Mouse (Mus musculus): Measurements from ENCODE around the gene Mboat1. TPM values are rescaled to one million over a fixed set of nuclear protein-coding genes. Genes with fewer than 3 reads are reported as not detected.

Mboat1 gene
- total RNA-seq, 2 experiments from 2014 or later = 1.5 TPM

DNA sequence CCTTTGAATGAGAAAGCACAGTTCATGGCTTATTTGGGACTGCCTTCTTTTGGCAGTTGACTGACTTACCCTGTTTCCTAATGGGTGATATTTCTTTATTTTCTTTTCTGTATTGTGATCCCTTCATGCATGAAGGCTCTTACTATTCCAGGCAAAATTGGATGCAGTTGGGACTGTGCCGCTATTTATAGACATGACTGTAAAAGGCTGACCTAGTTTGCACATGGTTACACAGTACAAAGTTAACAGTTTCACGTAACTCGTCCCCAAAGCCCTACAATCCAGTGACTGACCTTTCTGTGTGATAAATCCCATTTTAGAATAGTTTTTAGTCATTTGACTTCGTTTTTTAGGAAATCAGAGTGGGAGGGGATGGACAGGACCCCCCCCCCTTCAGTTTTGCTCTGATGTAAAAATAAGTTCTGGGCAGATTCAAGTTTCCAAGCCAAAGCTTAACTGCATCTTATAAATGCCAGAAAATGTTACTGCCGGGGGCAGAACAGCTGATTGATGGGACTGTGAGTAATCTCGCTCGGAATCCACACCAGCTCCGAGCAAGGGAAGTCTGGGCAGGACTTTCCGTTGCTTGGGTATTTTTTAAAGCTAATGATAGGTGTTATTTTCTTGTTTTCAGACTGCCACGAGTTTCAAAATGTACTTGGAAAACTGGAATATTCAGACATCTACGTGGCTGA is 98.9 kb downstream of the Mboat1 start:
- DNase-seq = no peak
- intact Hi-C loops (cut with DNase I) = no loop called here

DNA sequence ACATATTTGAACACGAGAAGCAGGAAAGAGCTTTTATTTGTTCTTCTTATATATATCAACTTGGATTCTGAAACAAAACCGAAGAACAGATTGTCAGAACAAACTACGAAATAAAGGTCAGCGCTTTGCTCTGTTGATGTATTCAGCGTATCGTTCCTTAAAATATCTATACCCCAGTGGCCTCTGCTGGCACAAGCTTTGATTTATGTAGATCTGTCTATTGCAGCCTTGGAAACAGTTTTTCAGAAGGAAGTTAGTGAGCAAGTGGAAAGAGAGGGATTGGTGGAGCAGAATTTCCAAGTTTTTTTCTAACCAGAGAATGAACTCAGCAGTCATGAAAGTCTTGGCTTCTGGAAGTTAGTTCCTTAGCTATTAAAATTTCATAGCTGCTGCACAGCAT is 103.1 kb downstream of the Mboat1 start:
- intact Hi-C loops (cut with DNase I) = no loop called here

DNA sequence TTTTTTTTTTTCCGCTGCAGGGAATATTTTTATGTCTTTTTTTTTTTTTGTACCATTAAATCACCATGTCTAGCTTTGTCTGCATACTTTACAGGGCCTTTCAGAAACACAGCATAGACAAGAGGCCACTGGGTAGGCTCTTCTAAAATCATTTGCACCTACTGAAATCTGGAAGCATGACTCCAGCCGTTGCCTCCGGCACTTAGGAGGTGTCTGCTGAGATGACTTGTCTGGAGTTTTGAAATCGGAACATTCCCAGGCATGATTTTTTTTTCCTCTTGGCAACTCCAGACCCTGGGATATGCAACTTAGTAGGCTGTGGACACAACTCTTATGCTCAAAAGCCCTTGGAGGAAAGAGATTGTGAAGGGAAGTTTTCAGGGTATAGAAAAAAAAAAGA is 109.3 kb downstream of the Mboat1 start:
- intact Hi-C loops (cut with DNase I) = no loop called here
- no peak for DNase-seq

More for the DNA sequence above, 103.1 kb downstream of the Mboat1 start:
- DNase-seq = no peak

DNA sequence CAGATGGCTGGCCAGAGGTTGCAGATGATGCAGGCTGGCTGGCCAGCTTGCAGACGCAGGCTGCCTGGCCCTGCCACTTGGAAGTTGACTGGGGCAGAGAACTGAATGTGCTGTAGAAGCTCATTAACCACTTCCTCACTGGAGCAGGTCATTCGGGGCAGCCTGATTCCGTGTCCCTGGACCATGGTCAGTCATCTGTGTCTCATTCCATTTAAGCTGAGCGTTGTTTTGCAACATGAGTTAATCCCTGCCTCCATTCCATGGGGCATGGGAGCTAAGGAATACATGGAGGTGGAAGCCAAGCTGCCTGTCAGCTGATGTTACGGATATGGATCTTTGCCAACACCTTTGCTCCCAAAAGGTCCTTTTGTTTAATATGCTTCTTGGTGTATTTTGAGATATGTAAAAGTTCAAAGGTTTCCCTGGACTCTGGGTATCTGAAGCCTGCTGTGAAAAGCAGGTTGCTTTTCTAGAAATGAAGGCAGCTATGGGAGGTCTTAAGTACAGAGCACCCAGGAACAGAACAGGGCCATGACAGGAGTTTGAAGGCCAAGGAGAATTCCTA is 114.1 kb downstream of the Mboat1 start:
- intact Hi-C loops (cut with DNase I) = loop anchor here (5.0 kb wide), 1 partner anchor 393 kb away; the partner anchor contains the start of gene Cdkal1
- no peak for DNase-seq

DNA sequence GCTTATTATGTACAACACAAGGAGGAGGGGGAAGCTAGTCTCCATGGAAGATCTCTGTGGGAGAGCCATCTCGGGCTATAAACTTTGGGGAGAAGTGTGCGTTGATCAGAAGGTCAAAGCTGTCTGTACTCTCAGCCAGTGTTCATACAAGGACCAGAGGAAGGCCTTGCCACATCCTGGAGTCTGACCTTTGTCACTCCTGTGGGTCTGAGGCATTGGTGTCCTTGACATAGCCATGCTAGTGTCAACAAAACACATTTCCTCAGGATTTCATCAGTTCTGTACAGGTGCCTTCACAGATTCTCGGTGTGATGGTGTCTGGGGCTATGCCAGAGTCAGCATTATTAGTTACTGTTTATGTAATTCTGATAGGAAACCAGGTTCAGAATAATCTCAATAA is 115.1 kb downstream of the Mboat1 start:
- no peak for DNase-seq
- intact Hi-C loops (cut with DNase I) = loop anchor here (5.0 kb wide), 1 partner anchor 394 kb away; the partner anchor contains the start of gene Cdkal1

DNA sequence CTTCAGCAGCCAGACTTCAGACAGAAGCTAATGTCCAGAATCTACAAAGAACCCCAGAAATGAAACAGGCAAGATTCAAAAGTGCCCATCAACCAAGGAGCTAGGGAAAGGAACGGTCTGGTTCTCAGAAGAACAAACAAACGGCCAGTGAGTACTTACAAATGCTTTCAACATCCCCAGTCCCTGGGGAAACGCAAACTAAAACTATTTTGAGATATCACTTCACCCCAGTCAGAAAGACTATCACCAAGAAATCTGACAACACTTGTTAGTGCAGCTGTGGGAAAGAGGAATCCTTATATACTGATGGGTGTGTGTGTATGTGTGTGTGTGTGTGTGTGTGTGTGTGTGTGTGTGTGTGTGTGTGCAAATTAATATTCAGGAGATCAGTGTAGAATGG is 116.4 kb downstream of the Mboat1 start:
- intact Hi-C loops (cut with DNase I) = loop anchor here (5.0 kb wide), 1 partner anchor 395 kb away; the partner anchor contains the start of gene Cdkal1
- no peak for DNase-seq

DNA sequence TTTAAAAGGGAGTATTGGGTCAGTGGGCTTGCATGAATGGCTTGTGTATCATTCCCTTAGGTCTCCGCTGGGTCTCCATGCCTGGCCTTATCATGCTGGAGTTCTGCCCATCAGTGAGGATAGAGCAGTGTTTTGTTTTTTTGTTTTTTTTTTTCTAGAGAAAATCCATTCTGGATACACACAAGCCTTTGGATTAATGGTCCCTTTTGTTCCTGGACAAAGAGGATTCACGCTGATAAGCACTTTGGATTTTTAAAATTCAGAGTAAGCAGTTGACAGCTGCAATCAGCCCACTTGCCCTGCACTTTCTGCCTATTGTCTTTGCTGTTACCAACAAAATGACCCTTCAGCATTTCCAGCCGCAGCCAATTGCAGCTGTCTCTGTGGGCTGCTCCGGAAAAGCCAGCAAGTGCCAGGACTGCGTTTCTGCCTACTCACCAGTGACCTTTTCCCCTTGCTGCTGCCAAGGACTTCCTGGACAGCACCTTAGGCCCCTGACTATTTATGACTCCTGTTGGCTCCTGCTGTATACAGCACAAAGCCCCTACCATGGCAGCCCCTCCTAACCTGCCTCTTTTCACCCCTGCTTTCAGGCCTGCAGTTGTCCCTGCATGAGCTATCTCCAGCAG is 117.5 kb downstream of the Mboat1 start:
- peak; percentile 24 to 26 for DNase-seq
- intact Hi-C loops (cut with DNase I) = loop anchor here (5.0 kb wide), 1 partner anchor 396 kb away; the partner anchor contains the start of gene Cdkal1

DNA sequence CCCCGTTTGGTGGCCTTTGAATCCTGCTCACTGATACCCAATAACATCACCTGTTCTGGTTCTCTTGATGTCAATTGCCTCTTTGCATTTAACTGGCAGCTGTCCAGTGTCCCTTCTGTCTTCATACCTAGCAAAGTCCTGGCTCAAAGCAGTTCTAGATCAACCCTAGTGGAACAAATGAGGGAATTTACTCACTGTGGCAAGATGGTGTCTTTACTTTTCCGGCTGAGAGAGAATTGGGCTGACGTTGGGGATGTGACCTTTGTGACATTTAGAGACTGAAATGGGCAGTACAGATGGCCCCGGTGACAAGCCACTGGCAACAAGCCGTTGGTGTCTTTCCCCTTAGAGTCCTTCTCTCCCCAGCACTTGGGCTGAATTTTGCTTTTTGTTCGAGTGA is 118.1 kb downstream of the Mboat1 start:
- intact Hi-C loops (cut with DNase I) = loop anchor here (5.0 kb wide), 1 partner anchor 397 kb away; the partner anchor contains the start of gene Cdkal1
- DNase-seq = no peak

DNA sequence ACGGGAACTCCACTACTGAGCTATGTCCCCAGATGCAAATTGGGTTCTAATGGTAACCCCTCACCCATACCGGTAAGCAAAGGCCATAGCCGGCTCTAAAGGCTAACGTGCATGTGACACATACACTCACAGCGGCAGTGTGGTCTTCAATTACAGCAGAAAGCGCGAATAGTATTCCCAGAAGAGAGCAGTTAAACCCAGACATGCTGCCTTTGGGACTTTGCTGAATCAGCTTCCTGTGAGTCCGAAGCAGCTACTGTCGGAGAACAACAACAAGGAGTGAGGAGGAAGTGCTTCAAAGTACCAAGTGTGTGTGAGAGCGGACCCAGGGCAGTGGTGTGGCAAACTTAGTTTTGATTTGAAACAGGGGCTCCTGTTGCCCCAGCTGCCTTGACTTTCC is 122.5 kb downstream of the Mboat1 start:
- intact Hi-C loops (cut with DNase I) = no loop called here
- no peak for DNase-seq

DNA sequence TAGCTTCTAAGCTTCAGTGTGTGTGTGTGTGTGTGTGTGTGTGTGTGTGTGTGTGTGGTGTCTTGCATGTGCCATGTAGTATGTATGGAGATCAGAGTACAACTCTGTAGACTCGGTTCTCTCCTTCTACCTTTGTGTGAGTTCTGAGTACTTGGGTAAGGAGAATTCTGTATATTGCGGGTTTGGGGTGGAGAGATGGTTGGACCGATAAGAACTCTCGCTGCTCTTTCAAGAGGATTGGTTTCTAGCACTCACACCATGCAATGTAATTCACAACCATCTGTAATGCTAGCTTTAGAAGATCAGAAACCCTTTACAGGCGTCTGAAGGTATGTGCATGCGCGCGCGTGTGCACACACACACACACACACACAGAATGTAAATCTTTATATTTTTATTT is 123.0 kb downstream of the Mboat1 start:
- DNase-seq = no peak
- intact Hi-C loops (cut with DNase I) = no loop called here

DNA sequence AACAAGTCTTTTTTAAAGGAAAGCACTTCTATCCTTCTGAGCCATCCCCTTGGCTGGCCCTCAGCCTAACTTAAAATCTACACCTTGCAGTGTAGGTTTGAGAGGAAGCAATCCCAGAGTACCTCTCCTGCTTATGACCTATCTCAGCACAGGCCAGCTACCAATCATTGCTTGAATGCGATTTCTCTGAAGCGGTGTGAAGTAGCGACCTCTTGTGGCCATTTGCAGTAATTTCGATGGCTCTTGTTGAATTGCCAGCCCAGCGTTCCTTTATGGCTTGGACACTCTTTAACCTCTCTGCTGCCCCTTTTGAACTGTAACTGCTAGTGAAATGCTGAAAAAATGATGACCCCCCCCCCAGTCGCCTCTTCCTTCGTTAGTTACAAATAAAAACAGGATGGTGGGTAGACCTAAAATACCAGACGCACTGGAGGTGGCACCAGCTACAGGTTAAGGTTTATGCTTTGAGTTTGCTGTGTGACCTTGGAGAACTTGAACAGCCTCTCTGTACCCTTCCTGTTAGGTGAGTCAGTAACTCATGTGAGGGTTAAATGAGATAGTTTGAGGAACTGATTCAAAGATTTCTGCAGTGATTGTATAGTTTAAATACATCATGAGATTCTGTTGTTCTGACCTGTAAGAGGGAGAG is 123.7 kb downstream of the Mboat1 start:
- peak; percentile 32 to 45 for DNase-seq
- intact Hi-C loops (cut with DNase I) = loop anchor here (1.0 kb wide), 1 partner anchor 167 kb away; no protein-coding TSS in a partner anchor

DNA sequence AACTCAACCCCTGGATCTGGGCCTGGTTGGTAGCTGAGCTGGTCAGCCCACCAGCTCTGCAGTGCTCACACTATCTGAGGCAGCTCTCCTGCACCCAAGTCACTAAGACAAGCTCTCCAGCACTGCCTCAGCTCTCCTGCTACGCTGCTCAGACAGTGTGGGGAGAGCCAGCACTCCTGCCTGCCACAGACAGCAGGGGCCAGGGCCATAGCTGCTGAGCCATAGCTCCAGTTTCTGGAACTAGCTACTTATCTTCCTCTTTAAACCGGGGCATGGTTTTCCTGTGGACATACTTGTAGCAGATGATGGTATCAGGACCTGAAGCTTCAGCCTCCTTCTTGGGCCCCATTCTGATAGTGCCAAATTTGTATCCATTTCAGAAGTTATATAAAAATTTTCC is 127.4 kb downstream of the Mboat1 start:
- no peak for DNase-seq
- intact Hi-C loops (cut with DNase I) = no loop called here

DNA sequence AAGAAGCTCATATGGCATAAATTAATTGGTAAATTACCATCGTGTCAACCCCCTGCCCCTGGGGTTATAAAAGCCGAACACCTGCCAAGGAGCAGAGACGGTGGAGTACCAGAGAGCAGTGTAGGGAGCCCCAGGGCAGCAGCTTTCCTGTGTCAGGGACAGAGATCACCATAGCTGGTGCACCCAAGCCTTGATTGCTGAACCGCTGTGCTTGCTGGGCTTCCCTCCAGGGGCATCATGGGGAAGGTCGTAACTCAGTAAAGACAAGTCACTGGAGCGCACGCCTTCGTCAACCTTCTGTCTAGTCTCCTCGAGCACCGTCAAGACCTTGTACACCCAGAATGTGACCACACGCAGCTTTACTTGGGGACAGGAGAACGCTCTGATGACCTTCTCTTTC is 128.0 kb downstream of the Mboat1 start:
- DNase-seq = no peak
- intact Hi-C loops (cut with DNase I) = no loop called here

DNA sequence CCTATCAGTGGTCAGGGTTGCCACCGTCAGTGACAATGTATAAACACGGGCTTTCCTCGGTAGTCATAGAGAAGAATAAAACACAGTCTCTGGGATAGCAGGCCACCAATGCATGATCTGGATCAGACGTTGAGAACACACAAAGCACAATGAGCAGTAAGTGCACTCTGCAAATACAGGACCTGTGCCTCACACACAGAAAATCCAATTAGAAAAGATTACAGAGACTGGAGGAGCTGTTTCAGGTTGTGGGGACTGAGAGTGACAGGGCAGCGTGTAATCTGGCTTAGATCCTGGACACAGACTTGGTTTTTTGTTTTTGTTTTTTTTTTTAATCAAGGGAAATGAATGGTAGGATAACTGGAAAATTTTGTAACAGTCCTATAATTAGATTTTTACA is 128.5 kb downstream of the Mboat1 start:
- no peak for DNase-seq
- intact Hi-C loops (cut with DNase I) = no loop called here

DNA sequence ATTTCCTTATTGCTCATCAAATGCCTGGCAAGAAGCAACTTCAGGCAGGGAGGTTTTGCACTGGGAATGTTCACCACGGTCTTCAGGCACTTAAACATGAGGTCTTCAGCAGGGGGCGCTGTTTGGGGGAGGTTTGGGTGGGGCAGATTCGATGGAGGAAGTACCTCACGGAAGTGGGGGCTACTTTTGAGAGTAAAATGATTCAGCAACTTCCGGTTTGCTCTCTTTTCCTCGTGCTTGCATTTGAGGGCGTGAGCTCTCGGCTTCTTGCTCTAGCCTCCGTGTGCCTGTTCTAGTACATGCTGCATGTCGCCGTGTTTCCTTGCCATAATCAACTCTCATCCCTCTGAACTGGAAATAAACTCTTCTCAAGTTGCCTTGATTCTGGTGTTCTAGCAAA is 129.7 kb downstream of the Mboat1 start:
- intact Hi-C loops (cut with DNase I) = no loop called here
- DNase-seq = no peak

DNA sequence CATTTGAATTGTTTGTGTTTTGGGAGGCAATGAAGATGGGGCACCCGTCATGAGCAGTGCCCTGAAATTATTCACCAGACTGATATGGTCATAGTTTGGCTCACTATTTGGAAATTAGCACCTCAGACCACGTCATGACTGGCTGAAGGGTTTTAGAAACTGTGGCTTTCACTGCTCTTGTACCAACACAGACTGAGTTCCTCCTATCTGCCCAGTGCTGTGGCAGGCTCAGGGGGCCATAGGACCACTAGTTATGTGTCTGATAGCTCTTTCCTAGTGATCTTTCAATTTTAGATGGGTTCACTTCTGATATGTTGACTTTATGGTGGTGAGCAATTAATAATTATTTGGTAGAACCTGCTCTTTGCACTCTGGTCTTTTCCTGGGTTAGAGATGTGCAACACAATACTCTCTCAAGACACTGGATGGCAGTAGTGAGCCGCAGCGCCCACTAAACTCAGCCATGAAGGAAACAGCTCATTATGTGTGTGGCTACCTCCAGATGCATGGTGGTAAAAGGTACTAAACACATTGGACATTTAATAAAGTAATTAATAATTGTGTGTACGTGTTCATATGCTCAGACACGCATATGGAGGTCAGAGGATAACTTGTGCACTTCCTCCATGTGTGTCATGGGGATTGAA is 135.9 kb downstream of the Mboat1 start:
- peak in 1 of 2 experiments; percentile 26 for DNase-seq
- intact Hi-C loops (cut with DNase I) = loop anchor here (5.0 kb wide), 1 partner anchor 260 kb away; no protein-coding TSS in a partner anchor

All from gastrocnemius, postnatal 36 days (tissue).